Mouse (Mus musculus) limb, embryonic 14.5 days (tissue): ENCODE data around the gene Galc. TPM values are rescaled to one million over a fixed set of nuclear protein-coding genes. Genes with fewer than 3 reads are reported as not detected.

ENCODE experiments used
- ATAC-seq: fragments of 200-750 bp; cut with Nextera tagmentation; 2 replicates; pipeline ENCODE4 v1.8.0; 2017; ENCODE audit warnings: low read depth, moderate number of reproducible peaks, moderate TSS enrichment; ENCODE audit not compliant: low FRiP score
- DNase-seq: peaks from one replicate; pipeline ENCODE4 v3.0.0-alpha.2; 2015; ENCODE audit warnings: low spot score
- H3K27ac ChIP-seq: fragments of 300-500 bp; sonication (generic); replicated peaks from 2 replicates; pipeline ENCODE4 v1.5.1; 2014; ENCODE audit warnings: low read depth, mild to moderate bottlenecking, low read length, moderate library complexity, mixed read lengths
- H3K27me3 ChIP-seq: fragments of 300-500 bp; sonication (generic); 2 replicates; pipeline ENCODE4 v1.6.1; 2014; ENCODE audit warnings: low read length, mixed read lengths; ENCODE audit not compliant: control insufficient read depth, insufficient read depth
- H3K36me3 ChIP-seq: fragments of 300-500 bp; sonication (generic); 2 replicates; pipeline ENCODE4 v1.6.1; 2014; ENCODE audit warnings: mild to moderate bottlenecking, low read length, moderate library complexity, mixed read lengths; ENCODE audit not compliant: control insufficient read depth, insufficient read depth
- H3K4me1 ChIP-seq: fragments of 300-500 bp; sonication (generic); 2 replicates; pipeline ENCODE4 v1.6.1; 2014; ENCODE audit warnings: antibody characterized with exemption, low read length, mixed read lengths; ENCODE audit not compliant: control insufficient read depth, insufficient read depth
- H3K4me2 ChIP-seq: fragments of 300-500 bp; sonication (generic); replicated peaks from 2 replicates; pipeline ENCODE4 v1.6.1; 2014; ENCODE audit warnings: low read depth, mild to moderate bottlenecking, low read length, moderate library complexity; ENCODE audit not compliant: severe bottlenecking
- H3K4me3 ChIP-seq: fragments of 300-500 bp; sonication (generic); replicated peaks from 2 replicates; pipeline ENCODE4 v1.5.1; 2014; ENCODE audit warnings: low read length
- H3K9ac ChIP-seq: fragments of 300-500 bp; sonication (generic); 2 replicates; pipeline ENCODE4 v1.6.1; 2014; ENCODE audit warnings: mild to moderate bottlenecking, low read depth, low read length, moderate library complexity; ENCODE audit not compliant: severe bottlenecking
- H3K9me3 ChIP-seq: fragments of 300-500 bp; sonication (generic); 2 replicates; pipeline ENCODE4 v1.6.1; 2016; ENCODE audit warnings: low read length; ENCODE audit not compliant: control insufficient read depth
- POLR2A ChIP-seq: fragments of 200-500 bp; IDR thresholded peaks from 2 replicates; pipeline ENCODE4 v1.8.0; 2012; ENCODE audit warnings: inconsistent platforms, mild to moderate bottlenecking, moderate library complexity, borderline replicate concordance; ENCODE audit not compliant: insufficient read depth, insufficient read length; ENCODE audit errors: extremely low read depth
- WGBS: fragments of 180-500 bp; shearing (Covaris S2); extraction: QIAGEN DNeasy Blood & Tissue Kit; methylation state at CpG from one replicate; pipeline ENCODE4 v1.1.7; 2014; 5-methylcytosine and 5-hydroxymethylcytosine counted together
- polyA plus RNA-seq, 2 experiments: library from polyadenylated mRNA; depleted of rRNA in 1 of 2; stranded (reverse) in 1 of 2; unstranded in 1 of 2; fragments of >200 nt; fragmentation: Nextera tagmentation in 1 of 2; extraction: Ambion mirVana in 1 of 2; gene quantifications; 2 replicates each; pipeline versions ENCODE4 v1.2.1 to v1.2.3; 2012 to 2014

The Galc gene
- polyA plus RNA-seq, 2 experiments = 7.2 to 14.4 TPM

DNA sequence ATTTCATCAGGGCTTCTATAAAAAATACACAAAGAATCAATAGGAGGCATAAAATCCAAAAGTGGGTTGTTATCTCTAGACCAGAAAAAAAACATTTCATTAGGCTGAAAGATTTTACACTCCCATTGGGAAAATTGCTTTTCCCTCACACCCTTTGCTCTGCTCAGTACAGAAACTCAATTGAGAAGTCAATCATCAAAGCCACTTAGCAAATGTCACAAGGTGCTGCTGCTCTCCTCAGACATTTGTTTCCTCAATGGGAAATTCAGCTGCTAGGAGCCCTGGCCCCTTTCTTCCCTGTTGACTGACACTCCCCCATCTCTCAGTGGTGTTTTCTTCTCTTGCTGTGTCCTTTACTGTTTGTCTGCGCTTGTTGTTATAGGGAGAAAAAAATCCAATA, 79.8 kb downstream of the Galc start:
- 67% methylated on average over 1 of the region's 1 CpGs for WGBS
- no peak overlapping the region for H3K9ac ChIP-seq
- H3K36me3 ChIP-seq = no peaks in the 10 kb centered on the region
- no peaks in the 10 kb centered on the region; the same call in 1 of the 2 replicates for H3K4me1 ChIP-seq
- TF ChIP-seq POLR2A = no peak
- no peak for DNase-seq
- no peak overlapping the region for H3K27ac ChIP-seq
- H3K4me2 ChIP-seq = no peak overlapping the region
- no peaks in the 10 kb centered on the region for H3K9me3 ChIP-seq
- H3K4me3 ChIP-seq = no peak overlapping the region
- no peak for ATAC-seq
- no peaks in the 10 kb centered on the region for H3K27me3 ChIP-seq

- H3K9me3 ChIP-seq = no peaks in the 10 kb centered on the region
- H3K27me3 ChIP-seq = no peaks in the 10 kb centered on the region
- no peaks in the 10 kb centered on the region; the same call in 1 of the 2 replicates for H3K4me1 ChIP-seq
- DNase-seq (no peak), ATAC-seq (no peak)
- WGBS = 88% methylated on average over 2 of the region's 2 CpGs
- no peak overlapping the region for H3K4me2 ChIP-seq
- no peak overlapping the region for H3K27ac ChIP-seq
- H3K9ac ChIP-seq = no peak overlapping the region
- H3K4me3 ChIP-seq = no peak overlapping the region
- no peaks in the 10 kb centered on the region for H3K36me3 ChIP-seq
- TF ChIP-seq POLR2A = no peak
Observed at GRCm38 (mm10) chr12:98176632-98177031, 82.6 kb downstream of the Galc start.

DNA sequence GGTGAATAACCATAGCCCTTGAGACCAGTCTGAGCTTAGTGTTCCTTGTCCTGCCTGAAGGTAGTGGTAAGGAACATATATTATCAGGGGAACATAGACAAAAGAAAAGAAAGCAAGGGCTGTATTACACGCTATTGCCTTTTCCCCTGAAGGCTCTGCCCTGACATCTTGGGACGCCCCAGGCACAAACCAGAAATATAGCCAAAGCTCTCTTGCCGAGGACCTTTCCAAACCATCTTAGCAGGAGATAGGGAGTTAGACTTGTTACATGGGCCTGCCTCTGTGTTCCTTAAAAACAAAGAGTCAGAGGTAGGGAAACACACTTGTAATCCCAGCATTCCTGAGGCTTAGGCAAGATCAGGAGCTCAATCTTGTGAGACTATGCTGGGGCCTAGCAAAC, 97.4 kb downstream of the Galc start:
- Histone ChIP-seq H3K4me3 (no peak overlapping the region), H3K27ac (no peak overlapping the region), H3K4me2 (no peak overlapping the region), H3K9me3 (no peaks in the 10 kb centered on the region), H3K9ac (no peak overlapping the region), H3K4me1 (peaks cover 9% of the 10 kb centered on the region), H3K36me3 (no peaks in the 10 kb centered on the region), H3K27me3 (no peaks in the 10 kb centered on the region)
- no peak for DNase-seq
- no peak for ATAC-seq
- no peak for TF ChIP-seq POLR2A
- WGBS = 74% methylated on average over 3 of the region's 3 CpGs

- ATAC-seq (no peak), DNase-seq (peak; percentile 20)
- Histone ChIP-seq H3K4me1 (peaks cover 9% of the 10 kb centered on the region), H3K27ac (no peak overlapping the region), H3K9me3 (no peaks in the 10 kb centered on the region), H3K36me3 (no peaks in the 10 kb centered on the region), H3K27me3 (no peaks in the 10 kb centered on the region), H3K4me2 (no peak overlapping the region), H3K9ac (no peak overlapping the region), H3K4me3 (no peak overlapping the region)
- TF ChIP-seq POLR2A = no peak
- WGBS = 30% methylated on average over 6 of the region's 6 CpGs
Observed at GRCm38 (mm10) chr12:98160867-98161266, 98.4 kb downstream of the Galc start.

Other genes starting within 250 kb of the Galc start
- 2.4 and 2.5 TPM in 2 replicates for gene Gpr65, start 9.2 kb upstream of the Galc start, polyA plus RNA-seq (2012; rRNA removed)
- gene Gpr65, start 9.2 kb upstream of the Galc start, polyA plus RNA-seq (2014; fragmentation: Nextera tagmentation; extraction: Ambion mirVana) = 2.6 and 4.1 TPM in 2 replicates